Mouse (Mus musculus): ENCODE data around the gene Nifk. TPM values are rescaled to one million over a fixed set of nuclear protein-coding genes. Genes with fewer than 3 reads are reported as not detected.

Nifk gene
- polyA plus RNA-seq (2015; fragmentation: Nextera tagmentation; extraction: Ambion mirVana): 69.8 and 70.1 TPM in 2 replicates

DNA sequence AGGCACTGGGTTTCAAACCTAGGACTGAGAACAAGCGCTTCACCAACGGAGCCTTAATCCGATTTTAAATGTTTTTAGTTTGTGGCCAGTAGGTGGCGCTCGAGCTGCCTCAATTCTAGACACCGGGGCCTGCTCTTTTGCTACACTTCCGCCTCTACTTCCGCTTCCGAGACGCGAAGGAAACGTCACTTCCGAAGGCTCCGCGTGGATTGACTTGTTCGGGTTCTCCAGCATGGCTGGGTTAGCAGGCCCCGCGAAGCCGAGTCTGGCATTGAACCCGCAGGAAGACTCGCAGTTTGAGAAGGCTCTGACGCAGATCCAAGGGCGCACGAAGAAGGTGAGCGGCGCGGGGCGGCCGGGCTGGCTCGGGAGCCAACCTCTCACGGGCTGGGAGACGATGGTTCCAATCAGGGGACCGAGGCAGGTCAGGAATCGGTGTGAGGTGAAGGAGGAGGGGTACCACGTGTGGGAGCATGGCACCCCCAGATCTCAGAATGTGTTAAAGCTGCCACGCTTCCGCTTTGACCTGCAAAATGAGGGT, at the start of gene Nifk:
Gene Nifk (plus strand): TSS at position 179 of the 541 bp plus-strand sequence.
- peak within 1 kb of the TSS; percentile 90 for H3K4me2 ChIP-seq
- peaks cover 13% of the 10 kb centered on the region for H3K4me1 ChIP-seq (replicated peaks)
- H3K27me3 ChIP-seq: peaks cover 11% of the 10 kb centered on the region; the same call in 1 of the 2 replicates
- H3K9me3 ChIP-seq: no peaks in the 10 kb centered on the region
- peaks cover 24% of the 10 kb centered on the region for H3K36me3 ChIP-seq
- peak within 1 kb of the TSS; percentile 73 for H3K4me3 ChIP-seq
- peak within 1 kb of the TSS; percentile 81 for H3K9ac ChIP-seq
- 0 out of 2 replicates have a peak within 1 kb of the TSS, but pooled peaks have one; percentile 6 for H3K27ac ChIP-seq
- ATAC-seq (ENCODE audit: low FRiP score): peak; percentile 96
- WGBS: under 1% methylated on average over 37 of the region's 37 CpGs

DNA sequence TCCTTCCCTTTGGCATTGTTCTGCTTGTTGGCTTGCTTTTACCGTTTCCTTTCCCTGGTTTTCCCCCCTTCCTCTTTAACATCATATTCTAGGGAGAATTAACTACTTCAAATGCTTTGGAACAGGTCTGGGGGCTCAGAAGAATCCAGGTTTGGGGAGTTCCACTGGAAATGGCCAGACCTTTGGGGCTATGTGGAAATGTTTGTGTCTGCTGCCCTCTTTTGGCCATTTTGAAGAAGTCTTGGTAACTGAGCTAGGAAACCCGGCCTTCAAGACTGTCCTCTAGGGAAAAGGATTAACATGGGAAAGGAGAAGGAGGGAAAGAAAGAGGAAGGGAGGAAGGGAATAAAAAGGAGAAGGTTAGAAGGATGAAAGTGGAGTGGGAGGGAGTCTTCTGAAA, 46.5 kb upstream of the Nifk start:
- Histone ChIP-seq H3K9ac (no peak overlapping the region), H3K36me3 (no peaks in the 10 kb centered on the region), H3K27me3 (no peaks in the 10 kb centered on the region), H3K9me3 (no peaks in the 10 kb centered on the region), H3K4me3 (no peak overlapping the region), H3K27ac (no peak overlapping the region), H3K4me2 (no peak overlapping the region), H3K4me1 (replicated peaks) (no peaks in the 10 kb centered on the region)
- WGBS: 17% methylated on average over 2 of the region's 2 CpGs
- ATAC-seq (ENCODE audit: low FRiP score): peak; percentile 52; the same call in 1 of the 2 replicates

DNA sequence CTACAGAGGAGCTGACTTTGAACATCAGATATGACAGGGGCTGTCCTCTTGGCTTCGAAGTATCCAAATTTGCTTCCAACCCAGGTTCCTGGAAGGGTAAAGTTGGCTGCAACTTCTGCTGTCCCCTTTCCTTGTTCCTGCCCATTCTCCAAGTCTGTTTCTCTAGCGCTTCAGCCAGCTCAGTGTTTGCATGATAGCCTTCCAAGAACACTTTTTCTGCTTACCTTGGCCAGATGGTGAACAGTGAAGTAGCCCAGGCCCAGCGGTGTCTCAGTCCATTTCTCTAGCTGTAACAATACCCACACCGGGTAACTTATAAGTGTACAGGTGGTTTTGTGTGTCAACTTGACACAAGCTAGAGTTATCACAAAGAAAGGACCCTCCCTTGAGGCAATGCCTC, 29.3 kb upstream of the Nifk start:
- Histone ChIP-seq H3K9me3 (no peaks in the 10 kb centered on the region), H3K4me3 (no peak overlapping the region), H3K27ac (no peak overlapping the region), H3K4me1 (replicated peaks) (no peaks in the 10 kb centered on the region), H3K9ac (no peak overlapping the region), H3K27me3 (no peaks in the 10 kb centered on the region), H3K36me3 (peaks cover 32% of the 10 kb centered on the region), H3K4me2 (no peak overlapping the region)
- ATAC-seq (ENCODE audit: low FRiP score): no peak
- 90% methylated on average over 4 of the region's 4 CpGs for WGBS

DNA sequence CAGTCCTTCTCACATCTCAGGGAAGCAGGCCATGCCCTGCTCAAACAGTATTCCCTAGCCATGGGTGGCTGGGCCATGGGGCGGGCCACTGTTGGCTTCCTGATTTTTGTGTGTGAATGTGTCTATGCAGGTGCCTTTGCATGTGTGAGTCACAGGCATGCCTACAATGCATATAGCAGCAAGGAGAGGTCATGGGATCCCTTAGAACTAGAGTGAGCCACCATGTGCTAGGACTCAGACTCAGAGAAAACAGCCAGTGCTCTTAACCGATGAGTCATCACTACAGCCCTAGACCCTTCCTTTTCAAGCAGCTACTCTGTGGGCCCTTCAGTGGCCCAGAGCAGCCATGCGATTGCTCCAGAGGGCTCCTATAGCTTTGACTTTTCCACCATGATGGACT, 27.4 kb upstream of the Nifk start:
- ATAC-seq (ENCODE audit: low FRiP score): no peak; the same call in 1 of the 2 replicates
- no peaks in the 10 kb centered on the region for H3K4me1 ChIP-seq (replicated peaks)
- peaks cover 51% of the 10 kb centered on the region for H3K36me3 ChIP-seq
- H3K27me3 ChIP-seq: no peaks in the 10 kb centered on the region
- 95% methylated on average over 3 of the region's 3 CpGs for WGBS
- no peak overlapping the region for H3K4me3 ChIP-seq
- H3K4me2 ChIP-seq: no peak overlapping the region
- no peaks in the 10 kb centered on the region for H3K9me3 ChIP-seq
- H3K27ac ChIP-seq: no peak overlapping the region
- H3K9ac ChIP-seq: no peak overlapping the region

DNA sequence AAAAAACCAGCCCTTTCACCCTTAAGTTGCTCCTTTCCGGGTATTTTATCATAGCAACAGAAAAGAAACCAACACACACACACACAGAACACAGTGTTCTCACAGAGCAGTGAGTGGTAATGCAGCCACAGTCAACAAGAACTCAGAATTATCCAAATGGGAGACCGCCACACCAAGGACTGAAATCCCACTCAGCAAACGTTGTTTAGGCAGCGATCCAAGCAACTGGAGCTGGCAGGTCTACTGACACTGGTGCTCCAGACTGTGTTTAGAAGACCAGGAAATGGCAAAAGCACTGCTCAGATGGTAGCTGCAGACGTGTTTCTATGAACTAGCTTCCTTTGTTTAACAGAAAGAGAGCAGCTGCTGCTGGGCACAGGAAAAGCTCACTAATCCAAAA, 26.8 kb upstream of the Nifk start:
- H3K4me1 ChIP-seq (replicated peaks): no peaks in the 10 kb centered on the region
- H3K27me3 ChIP-seq: no peaks in the 10 kb centered on the region
- H3K4me3 ChIP-seq: no peak overlapping the region
- H3K4me2 ChIP-seq: no peak overlapping the region
- ATAC-seq (ENCODE audit: low FRiP score): no peak
- WGBS: 74% methylated on average over 5 of the region's 5 CpGs
- no peaks in the 10 kb centered on the region for H3K9me3 ChIP-seq
- H3K27ac ChIP-seq: no peak overlapping the region
- no peak overlapping the region for H3K9ac ChIP-seq
- H3K36me3 ChIP-seq: peaks cover 57% of the 10 kb centered on the region

DNA sequence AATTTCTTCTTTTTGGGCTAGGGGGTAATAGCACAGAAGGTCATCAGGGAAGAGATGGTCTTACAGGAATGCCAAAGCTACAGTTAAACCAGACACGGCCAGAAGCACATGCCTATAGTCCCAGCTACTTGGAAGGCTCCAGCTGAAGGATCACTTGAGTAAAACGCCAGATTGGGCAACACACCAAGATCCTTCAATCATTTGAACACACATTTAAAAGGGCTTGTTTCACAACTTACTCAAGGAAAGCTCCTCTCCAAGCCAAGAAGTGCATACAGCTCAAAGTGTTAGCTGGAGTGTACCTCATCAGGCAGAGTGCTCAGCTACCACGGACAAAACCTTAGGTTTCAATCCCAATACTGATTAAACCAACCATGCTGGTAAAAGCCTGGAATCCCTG, 25.0 kb upstream of the Nifk start:
- 90% methylated on average over 3 of the region's 3 CpGs for whole genome bisulfite sequencing
- no peak overlapping the region for H3K9ac ChIP-seq
- H3K4me3 ChIP-seq: no peak overlapping the region
- no peaks in the 10 kb centered on the region for H3K27me3 ChIP-seq
- peaks cover 76% of the 10 kb centered on the region for H3K36me3 ChIP-seq
- no peak for ATAC-seq (ENCODE audit: low FRiP score)
- no peak overlapping the region for H3K4me2 ChIP-seq
- no peaks in the 10 kb centered on the region for H3K9me3 ChIP-seq
- H3K27ac ChIP-seq: no peak overlapping the region
- H3K4me1 ChIP-seq (replicated peaks): no peaks in the 10 kb centered on the region

DNA sequence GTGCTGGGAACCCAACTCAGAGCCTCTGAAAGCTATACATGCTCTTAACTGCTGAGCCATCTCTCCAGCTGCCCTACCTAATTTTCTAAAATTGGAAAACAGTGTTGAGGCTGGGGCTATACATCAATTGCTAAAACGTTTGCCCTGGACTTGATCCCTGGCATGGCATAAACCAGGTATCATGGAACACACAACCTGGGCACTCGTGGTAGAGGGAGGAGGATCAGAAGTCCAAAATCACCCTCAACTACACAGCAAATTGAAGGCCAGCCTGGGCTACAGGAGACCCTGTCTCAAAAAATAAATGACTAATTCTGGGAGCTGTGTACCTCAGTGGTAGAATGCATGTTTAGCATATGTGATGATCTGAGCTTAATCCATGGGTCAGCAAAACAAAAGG, 23.9 kb upstream of the Nifk start:
- Histone ChIP-seq H3K9me3 (no peaks in the 10 kb centered on the region), H3K4me3 (no peak overlapping the region), H3K9ac (no peak overlapping the region), H3K36me3 (peaks cover 86% of the 10 kb centered on the region), H3K27me3 (no peaks in the 10 kb centered on the region), H3K27ac (no peak overlapping the region), H3K4me2 (no peak overlapping the region), H3K4me1 (replicated peaks) (no peaks in the 10 kb centered on the region)
- no peak for ATAC-seq (ENCODE audit: low FRiP score)
- WGBS: 97% methylated on average over 2 of the region's 2 CpGs

DNA sequence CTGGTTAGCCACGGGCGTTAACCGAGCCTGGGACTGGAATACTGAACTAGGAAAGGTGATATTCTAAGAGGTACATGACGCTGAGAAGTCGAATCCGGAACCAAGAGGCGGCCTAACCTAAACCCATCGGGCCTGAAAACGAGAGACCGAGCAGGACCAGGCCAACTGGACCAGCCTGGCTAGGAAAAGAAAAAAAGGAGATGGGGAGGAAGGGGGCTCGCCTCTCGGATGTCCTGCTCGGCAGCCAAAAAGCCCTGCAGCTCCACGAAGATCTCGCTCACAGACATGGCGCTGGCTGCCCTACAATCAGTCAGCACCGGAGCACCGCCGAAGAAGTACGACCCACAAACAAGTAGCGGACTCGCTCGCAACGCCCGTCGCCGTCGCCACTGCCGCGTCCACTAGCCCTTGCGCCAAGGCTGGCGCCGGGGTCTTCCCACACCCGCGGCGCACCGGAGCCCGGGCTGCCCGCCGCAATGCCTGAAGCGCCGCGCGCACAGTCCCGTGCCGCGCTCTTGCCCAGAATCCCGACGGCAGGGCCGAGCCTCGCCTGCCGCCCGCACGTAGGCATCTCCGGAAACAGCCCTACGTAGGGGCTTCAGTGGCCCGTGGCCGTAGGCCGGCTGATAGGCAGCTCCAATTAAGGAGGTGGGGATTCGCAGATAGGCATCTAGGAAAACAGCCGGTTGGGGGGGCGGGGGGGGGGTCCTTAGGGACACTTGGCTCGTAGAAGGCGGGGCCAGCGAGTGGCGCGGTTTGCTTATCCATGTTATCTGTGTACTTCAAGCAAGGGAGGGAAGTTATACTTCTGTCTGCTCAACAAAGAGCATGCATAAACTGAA, 10.6 kb upstream of the Nifk start:
- peaks cover 14% of the 10 kb centered on the region for H3K4me1 ChIP-seq (replicated peaks)
- H3K4me3 ChIP-seq: peak overlapping the region; percentile 89
- WGBS: under 1% methylated on average over 67 of the region's 67 CpGs
- H3K27ac ChIP-seq: peak overlapping the region; percentile 94
- H3K36me3 ChIP-seq: peaks cover 15% of the 10 kb centered on the region
- peak overlapping the region; percentile 88 for H3K9ac ChIP-seq
- no peaks in the 10 kb centered on the region for H3K9me3 ChIP-seq
- peaks cover 9% of the 10 kb centered on the region; the same call in 1 of the 2 replicates for H3K27me3 ChIP-seq
- ATAC-seq (ENCODE audit: low FRiP score): peak; percentile 99
- H3K4me2 ChIP-seq: peak overlapping the region; percentile 76

DNA sequence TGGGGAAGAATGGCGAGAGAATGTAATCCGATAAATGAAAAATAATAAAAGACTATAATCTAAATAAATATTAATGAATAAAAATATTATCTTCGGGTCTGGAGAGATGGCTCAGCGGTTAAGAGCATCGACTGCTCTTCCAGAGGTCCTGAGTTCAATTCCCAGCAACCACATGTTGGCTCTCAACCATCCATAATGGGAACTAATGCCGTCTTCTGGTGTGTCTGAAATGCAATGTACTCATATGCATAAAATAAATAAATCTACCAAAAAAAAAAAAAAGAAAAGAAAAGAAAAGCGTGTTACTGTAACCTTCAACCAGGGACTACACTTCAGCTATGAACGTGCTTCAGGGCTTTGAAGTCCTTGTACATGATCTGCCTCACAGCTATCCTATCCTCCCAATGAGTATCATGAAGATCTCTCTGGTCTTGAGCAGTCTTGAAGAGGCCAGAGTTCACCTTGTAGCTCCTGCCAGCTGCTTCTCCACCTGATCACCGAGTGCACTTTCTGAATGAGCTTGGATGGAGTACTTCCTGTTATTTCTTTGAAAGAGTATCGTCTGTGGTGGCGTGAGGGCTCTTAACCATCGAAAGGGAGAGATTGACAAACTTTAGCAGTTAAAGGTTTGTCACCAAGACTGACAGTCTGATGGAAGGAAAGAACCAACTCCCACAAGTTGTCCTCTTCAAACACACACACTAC, 9.9 kb upstream of the Nifk start, which contains the start of gene Tsn:
Gene Tsn (minus strand): TSS at position 118 of the 705 bp plus-strand sequence.
- Histone ChIP-seq H3K36me3 (peaks cover 7% of the 10 kb centered on the region), H3K4me2 (peak within 1 kb of the TSS; percentile 76), H3K27me3 (peaks cover 11% of the 10 kb centered on the region; the same call in 1 of the 2 replicates), H3K9me3 (no peaks in the 10 kb centered on the region), H3K4me3 (peak within 1 kb of the TSS; percentile 89), H3K9ac (peak within 1 kb of the TSS; percentile 88), H3K27ac (peak within 1 kb of the TSS; percentile 94), H3K4me1 (replicated peaks) (peaks cover 14% of the 10 kb centered on the region)
- 58% methylated on average over 12 of the region's 12 CpGs for WGBS
- ATAC-seq (ENCODE audit: low FRiP score): peak; percentile 66

DNA sequence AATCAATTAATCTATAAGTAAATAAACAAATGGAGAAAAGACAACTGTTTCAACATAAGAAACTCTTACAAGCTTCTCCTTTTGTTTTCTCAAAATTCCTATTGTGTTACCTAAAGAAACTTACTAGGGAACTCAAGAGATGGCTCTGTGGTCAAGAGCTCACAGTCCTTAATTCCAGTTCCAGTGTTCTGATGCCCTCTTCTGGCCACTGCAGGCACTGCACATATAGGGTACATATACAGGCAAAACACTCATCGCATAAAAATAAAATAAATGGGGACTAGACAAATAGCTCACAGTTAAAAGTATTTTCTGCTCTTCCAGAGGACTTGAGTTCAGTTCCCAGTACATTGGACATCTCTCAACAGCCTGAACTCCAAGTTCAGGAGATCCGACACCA, 943 bp upstream of the Nifk start:
- H3K9me3 ChIP-seq: no peaks in the 10 kb centered on the region
- H3K27me3 ChIP-seq: peaks cover 14% of the 10 kb centered on the region; the same call in 1 of the 2 replicates
- H3K36me3 ChIP-seq: peaks cover 21% of the 10 kb centered on the region
- H3K4me3 ChIP-seq: no peak overlapping the region
- WGBS: 72% methylated on average over 2 of the region's 2 CpGs
- H3K9ac ChIP-seq: no peak overlapping the region
- peaks cover 13% of the 10 kb centered on the region for H3K4me1 ChIP-seq (replicated peaks)
- no peak overlapping the region for H3K4me2 ChIP-seq
- no peak for ATAC-seq (ENCODE audit: low FRiP score)
- H3K27ac ChIP-seq: no peak overlapping the region

DNA sequence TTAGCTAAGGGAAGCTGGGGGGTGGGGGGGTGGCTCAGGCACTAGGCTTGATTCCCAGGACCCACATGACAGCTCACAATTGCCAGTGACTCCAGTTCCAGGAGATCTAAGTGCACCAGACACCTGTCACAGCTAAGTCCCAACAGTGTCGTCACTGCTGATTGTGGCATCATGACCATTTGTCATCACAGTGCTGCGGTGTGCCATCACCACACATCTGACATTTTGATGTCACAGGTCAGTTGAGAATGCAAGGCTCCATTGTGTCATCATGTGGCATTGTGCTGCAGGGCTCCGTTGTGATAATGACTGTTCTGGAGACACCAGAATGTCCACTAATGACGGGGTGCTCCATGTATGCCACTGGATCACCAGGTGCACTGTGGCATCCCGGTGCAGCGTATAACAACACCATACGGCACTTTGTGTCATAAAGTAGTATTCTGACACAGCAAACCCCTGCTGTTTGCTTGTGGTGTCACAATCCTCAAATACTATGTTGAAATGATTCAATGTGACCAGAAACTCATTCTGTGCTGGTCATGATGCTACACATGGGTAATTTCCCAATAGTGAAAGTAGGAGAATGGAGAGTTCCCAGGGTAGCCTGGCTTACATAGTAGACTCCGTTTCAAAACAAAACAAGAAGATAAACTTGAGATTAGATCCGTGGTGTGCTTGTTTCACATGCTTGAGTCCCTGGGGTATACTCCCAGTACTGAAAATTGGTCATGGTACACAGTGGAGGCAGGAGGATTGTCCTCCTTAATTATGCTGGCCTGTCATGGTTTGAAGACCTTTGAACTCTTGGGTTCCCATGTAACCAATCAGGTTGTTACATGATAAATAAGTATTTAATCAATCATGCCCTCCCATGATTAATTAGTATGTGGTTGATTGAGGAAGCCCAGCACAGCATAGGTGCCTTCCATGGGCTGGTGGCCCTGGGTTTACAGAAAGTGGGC, 13.4 kb downstream of the Nifk start:
- ATAC-seq (ENCODE audit: low FRiP score): no peak
- Histone ChIP-seq H3K4me1 (replicated peaks) (no peaks in the 10 kb centered on the region), H3K36me3 (peaks cover 52% of the 10 kb centered on the region), H3K27ac (no peak overlapping the region), H3K27me3 (no peaks in the 10 kb centered on the region), H3K4me2 (no peak overlapping the region), H3K4me3 (no peak overlapping the region), H3K9ac (no peak overlapping the region), H3K9me3 (no peaks in the 10 kb centered on the region)
- WGBS: 86% methylated on average over 9 of the region's 9 CpGs
